Mouse (Mus musculus): ENCODE results near the gene Nhsl1.

DNA sequence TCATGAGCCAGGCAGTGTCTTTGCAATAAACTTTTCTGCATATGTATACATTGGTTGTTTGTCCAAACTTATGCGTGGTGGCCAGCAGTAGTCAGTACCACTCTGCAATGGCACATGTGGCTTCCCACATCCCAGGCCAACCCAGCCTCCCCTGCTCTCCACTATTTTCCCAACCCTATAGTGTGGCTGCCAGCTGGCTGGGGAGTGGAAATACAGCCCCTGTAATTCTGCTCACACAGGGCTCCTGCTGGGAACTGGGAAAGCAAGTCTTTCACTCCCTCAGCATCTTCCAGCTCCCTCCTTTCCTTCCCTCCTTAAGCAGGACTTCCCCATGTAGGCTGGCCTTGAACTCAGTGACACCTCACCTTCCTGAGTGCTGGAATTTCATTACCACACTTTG is 3.7 kb upstream of the Nhsl1 start:
- no peak for TF ChIP-seq CTCF (IDR thresholded peaks at IDR 0.05; ENCODE audit: extremely low read depth, insufficient read depth, low read length)
- no peak for TF ChIP-seq POLR2A (IDR thresholded peaks at IDR 0.05; ENCODE audit: extremely low read depth, insufficient read depth, low read length)

Data from cortical plate, adult 2 months (tissue).